Mouse (Mus musculus): ENCODE results near the gene Hint2.

The Hint2 gene

DNA sequence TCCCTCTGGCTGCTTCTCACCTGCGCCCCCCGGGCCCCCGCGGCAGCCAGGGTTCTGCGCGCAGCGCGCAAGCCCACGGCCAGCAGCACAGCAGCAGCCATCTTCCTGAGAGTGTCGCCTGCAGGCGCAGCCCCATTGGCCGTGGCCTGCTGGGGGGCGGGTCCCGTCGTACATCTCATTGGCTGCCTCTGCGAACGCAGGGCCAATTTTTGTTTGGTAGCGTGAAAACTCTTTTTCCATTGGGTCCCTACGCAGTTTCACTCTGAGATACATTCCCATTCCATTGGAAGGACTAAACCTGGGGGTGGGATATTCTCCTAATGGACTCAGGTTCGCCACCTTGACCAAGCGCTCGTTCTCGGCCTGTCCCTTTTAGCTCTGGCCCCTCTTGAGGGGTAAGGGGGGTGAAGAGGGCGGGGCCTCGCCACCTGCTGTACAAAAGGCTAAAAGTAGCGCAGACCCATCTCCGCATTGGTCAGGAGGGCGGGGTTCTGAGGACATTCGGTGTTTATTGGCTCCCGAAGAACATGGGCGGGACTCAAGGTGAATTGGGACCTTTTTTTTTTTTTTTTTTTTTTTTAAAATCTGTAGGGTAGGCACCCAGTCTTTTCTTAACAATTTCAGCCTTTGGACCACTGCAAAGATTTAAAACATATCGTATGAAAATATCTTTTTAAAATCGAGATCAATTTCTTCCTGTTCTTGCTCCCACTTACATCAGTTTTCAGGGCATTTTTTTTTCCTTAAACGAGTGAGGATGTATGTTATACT is at the start of gene Hint2:
TSS of gene Hint2 (minus strand) at position 128 of the 771 bp plus-strand sequence.
- DNase-seq (ENCODE audit: low spot score), result peak; percentile 95

GRCm38 (mm10) chr4:43705991-43706390 is 49.7 kb upstream of the Hint2 start:
- no peak for DNase-seq (ENCODE audit: low spot score)

- DNase-seq (ENCODE audit: low spot score), result no peak
These were observed 47.6 kb upstream of the Hint2 start for GRCm38 (mm10) chr4:43703851-43704250.

GRCm38 (mm10) chr4:43703439-43703838 is 47.2 kb upstream of the Hint2 start:
- no peak for DNase-seq (ENCODE audit: low spot score)

DNA sequence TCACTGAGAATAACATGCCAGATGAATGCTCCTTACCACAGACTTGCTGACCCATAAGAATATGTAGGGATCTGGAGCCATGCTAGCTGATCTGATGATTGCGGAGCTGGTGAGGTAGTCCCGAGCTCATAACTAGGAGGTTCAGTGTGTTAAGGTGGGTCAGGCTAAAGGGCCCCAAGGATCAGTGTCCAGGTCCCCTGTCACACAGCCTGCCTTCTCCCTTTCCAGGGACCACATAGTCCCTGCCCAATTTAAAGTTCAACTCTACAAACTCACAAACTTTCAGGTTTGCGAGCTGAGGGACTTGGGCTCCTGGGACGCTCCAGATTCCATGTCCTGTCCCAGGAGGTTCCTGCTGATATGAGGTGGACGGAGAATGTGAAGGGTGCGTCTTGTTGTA is 44.4 kb upstream of the Hint2 start, which contains the start of gene Olfr70:
TSS of gene Olfr70 (minus strand) at position 101 of the 400 bp plus-strand sequence.
- no peak for DNase-seq (ENCODE audit: low spot score)

GRCm38 (mm10) chr4:43696561-43696960 is 40.3 kb upstream of the Hint2 start:
- no peak for DNase-seq (ENCODE audit: low spot score)

GRCm38 (mm10) chr4:43695249-43695671 is 39.0 kb upstream of the Hint2 start:
- DNase-seq (ENCODE audit: low spot score), result no peak

DNA sequence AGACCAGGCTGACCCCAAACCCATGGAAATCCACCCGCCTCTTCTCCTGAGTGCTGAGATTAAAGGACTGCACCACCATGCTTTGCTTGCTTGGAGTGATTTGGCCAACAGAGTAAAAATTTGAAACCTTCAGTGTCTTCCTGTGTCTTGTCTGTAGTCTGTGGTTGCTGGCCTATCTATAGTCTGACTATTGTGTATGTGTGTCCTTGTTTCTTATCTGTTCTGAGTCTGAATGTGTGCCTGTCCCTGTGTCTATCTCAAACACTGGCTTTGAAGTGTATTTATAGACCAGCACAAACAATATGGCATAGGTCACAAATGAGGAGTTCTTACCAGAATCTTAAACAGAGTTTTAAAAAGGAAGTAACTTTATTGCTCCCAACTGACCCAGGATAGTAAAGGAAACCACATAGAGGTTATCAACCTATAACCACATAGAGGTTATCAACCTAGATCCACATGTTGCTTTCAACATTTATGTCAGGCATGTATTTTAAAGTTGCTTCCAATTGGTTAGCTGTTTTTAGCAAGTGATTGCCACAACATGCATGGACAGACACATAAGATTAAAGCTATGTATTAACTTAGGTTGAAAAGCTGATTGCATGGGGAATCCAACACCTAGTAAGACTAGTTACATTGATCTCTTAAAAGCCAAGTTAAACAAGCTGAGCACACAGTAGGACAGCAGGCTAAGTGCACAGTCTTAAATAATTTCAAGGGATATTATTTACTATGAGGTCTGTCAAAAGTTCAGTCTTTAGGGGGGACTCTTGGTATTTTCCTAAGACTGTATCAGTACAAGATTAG is 38.4 kb upstream of the Hint2 start:
- DNase-seq (ENCODE audit: low spot score), result no peak

DNA sequence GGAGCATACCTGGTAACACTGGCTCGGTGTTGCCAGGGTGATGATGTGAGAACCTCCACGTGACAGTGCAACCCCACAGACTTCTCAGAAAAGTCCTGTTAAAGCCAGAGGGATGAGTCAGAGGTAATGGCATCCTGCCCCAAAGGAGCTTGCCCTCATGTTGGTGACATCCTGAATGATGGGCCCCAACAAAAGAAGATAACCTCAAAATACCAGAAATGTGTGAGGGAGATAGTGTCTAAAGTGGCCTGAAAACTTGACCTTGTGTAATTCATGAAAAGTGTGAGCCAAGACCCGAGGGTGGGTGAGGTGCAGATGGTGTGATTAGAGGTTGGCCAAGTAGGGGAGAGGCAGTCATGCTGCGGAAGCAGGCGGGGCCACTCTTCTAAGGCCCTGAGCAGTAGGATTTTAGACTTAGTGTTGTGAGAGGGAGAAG is 37.6 kb upstream of the Hint2 start:
- DNase-seq (ENCODE audit: low spot score), result no peak

GRCm38 (mm10) chr4:43691026-43691425 is 34.8 kb upstream of the Hint2 start:
- DNase-seq (ENCODE audit: low spot score), result no peak

DNA sequence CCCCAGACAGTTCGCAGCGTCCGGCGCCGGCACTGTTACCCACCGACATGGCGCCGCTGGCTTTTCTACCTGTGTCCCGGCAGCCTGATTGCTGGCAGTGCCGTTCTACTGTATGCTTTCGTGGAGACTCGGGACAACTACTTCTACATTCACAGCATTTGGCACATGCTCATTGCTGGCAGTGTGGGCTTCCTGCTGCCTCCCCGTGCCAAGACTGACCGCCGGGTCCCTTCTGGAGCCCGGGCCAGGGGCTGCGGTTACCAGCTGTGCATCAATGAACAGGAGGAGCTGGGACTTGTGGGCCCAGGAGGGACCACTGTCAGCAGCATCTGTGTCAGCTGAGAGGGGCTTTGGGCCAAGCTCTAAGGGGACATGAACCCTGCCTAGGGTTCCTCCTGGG is 33.8 kb upstream of the Hint2 start:
- no peak for DNase-seq (ENCODE audit: low spot score)

- no peak for DNase-seq (ENCODE audit: low spot score)
These were observed 23.3 kb upstream of the Hint2 start for GRCm38 (mm10) chr4:43679416-43680043.

- no peak for DNase-seq (ENCODE audit: low spot score)
These were observed 22.3 kb upstream of the Hint2 start for GRCm38 (mm10) chr4:43678541-43678940.

- no peak for DNase-seq (ENCODE audit: low spot score)
These were observed 19.3 kb upstream of the Hint2 start for GRCm38 (mm10) chr4:43675608-43676007.

DNA sequence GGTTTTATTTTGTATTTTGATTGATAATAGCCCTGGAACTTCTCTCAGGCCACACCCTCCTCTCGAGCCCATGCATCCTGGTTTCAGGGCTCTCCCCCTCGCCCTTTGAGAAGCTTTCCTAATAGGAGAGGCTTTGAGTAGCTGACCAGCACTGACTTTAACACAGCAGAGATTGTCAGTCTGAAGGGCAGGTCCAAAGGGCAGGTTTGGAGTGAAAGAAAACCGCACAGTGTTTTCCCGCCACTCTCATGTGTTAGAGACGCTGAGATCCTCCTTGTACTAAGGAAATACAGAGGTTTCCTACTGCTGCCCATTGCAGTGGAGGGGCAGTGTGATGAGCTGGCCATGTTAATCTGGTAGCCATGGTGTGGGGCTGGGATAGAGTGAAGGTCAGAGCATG is 18.7 kb upstream of the Hint2 start:
- no peak for DNase-seq (ENCODE audit: low spot score)

GRCm38 (mm10) chr4:43673703-43674102 is 17.4 kb upstream of the Hint2 start:
- DNase-seq (ENCODE audit: low spot score), result no peak

DNA sequence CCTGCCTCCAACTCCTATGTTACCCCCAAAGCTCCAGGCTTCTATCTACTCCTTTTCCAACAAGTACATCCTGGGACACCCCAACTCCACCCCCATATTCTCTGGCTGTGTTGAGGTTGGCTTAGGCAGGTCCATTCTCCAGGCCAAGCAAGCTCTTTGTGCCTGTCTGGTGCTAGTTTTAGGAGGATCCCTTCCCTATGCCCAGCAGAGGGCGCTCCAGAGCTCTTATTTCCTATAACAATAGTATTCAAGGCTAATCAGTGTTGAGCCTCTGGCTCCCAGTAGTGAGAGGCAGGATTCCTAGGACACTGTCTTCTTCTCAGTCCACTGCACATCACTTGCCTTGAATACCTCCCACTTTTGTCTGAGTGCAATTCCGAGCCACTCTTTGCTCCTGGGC is 15.8 kb upstream of the Hint2 start:
- peak; percentile 81 for DNase-seq (ENCODE audit: low spot score)

DNA sequence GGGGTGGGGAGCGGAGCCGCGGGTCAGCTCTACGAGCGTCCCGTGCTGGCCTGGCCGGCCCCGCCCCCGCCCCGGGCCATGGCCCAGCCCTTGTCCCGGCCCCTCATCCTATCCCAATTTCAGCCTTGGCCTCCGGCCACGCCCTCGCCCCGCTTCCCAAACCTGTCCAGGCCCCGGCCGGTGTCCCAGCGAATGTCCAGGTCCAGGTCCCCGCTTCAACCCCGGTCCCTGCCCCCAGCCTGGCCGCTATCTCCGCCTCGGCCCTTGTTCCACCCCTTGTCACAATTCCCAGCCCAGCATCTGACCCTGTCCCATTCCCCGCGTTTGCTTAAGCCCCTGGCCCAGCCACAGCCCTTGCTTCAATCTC is 13.1 kb upstream of the Hint2 start:
- DNase-seq (ENCODE audit: low spot score), result peak; percentile 82

- peak; percentile 93 for DNase-seq (ENCODE audit: low spot score)
These were observed 12.6 kb upstream of the Hint2 start, which contains the start of the genes Tmem8b and Fam221b for GRCm38 (mm10) chr4:43668782-43669427. TSS of gene Tmem8b (plus strand) at chr4:43668971. TSS of gene Fam221b (minus strand) at chr4:43669145.

- no peak for DNase-seq (ENCODE audit: low spot score)
These were observed 10.1 kb upstream of the Hint2 start for GRCm38 (mm10) chr4:43666412-43666811.

GRCm38 (mm10) chr4:43657146-43657545 is 880 bp upstream of the Hint2 start:
- no peak for DNase-seq (ENCODE audit: low spot score)

All from testis, postnatal 14 days (tissue).